Mouse (Mus musculus) embryo, embryonic 10 days (tissue): ENCODE data around the gene Pltp.

Experiments used
- DNase-seq: peaks from one replicate; pipeline ENCODE4 v3.0.0-alpha.2; 2015; ENCODE audit warnings: low spot score

Pltp gene

DNA sequence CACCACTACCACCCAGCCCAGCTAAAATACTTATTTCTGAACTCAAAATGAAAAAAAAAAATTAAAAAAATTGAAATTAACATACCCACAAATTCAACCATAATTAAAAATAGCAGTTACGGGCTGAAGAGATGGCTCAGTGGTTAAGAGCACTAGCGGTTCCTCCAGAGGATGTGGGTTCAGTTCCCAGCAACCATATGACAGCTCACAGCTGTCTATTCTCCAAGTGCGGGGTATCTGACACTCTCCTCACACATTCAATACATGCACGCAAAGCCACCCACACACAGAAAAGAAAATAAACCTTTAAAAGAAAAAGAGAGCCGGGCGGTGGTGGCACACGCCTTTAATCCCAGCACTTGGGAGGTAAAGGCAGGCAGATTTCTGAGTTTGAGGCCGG is 7.5 kb downstream of the Pltp start:
- DNase-seq = no peak

DNA sequence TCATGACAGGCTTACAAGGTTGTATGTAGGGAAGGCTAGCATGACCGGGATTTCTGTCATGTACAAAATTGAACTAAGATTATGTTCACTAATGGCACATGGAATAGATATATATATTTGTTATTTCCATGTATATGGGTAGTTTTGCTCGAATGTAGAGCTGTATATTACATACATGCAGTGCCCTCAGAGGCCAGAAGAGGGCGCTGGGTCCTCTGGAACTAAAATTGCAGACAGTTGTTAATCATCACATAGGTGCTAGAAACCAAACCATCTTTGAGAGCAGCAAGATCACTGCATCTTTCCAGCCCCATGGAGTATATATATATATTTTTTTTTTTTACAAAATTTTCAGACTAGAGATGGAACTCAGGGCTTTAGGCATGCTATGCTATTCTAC is 11.7 kb downstream of the Pltp start:
- DNase-seq = no peak

DNA sequence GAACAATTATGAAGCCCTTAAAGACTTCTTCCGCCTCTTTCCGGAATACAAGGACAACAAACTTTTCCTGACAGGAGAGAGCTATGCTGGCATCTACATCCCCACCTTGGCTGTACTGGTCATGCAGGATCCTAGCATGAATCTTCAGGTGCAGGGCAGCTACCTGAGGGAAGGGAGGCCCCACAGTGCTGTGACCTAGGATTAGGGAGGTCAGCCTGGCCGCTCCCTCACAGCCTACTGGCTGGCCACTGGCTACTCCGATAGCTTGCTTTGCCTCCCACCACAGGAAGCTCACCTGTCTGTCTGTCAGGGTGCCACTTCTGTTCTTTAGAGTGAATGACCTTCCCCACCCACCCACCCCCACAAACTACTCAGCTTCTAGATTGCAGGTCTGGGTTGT is 22.3 kb downstream of the Pltp start:
- DNase-seq = no peak

DNA sequence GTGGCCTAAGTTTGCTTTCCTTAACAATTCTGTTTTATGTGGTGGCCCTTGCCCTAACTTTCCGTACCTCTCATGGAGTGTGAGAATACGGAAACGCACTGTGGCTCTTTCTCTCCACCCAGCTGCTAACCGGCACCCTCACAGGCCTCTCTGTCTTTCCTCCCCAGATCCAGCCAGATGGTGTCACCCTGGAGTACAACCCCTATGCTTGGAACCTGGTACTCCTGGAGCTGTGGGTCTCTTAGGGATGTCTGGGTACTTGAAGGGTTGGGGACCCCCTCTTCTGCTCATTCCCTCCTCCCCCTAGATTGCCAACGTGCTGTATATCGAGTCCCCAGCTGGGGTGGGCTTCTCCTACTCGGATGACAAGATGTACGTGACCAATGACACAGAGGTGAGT is 23.0 kb downstream of the Pltp start:
- no peak for DNase-seq

DNA sequence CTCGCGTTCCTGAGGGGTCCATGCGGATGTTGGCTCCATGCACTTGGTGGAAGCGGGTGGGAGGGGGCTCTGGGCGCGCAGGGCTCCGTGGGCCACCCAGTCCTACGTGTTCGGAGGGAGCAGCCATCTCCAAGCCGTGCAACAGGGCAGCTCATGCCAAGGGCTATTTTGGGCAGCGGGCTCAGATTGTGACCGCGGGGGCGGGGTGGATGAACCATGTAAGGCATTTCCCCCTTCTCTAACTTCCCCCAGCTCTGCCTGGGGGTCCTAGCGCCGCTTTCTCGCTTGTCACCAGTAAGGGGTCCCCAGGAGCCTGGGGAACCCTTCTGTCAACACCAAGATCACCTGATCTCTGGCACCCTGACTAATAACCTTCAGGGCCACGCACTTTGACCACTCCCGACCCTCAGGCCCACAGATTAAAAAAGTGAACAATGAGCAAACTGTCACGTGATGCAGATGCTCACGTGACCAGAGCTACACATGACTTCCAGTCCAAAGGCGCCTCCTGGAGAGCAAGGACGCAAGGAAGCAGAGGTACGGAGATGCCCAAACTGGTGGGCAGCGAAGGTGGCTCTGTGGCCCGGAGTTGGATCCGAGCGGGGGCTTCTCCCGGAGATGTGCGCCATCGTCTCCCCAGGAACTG is 24.1 kb downstream of the Pltp start, which contains the start of gene Neurl2:
TSS of gene Neurl2 (minus strand) at position 143 of the 646 bp plus-strand sequence.
- DNase-seq = peak; percentile 98

DNA sequence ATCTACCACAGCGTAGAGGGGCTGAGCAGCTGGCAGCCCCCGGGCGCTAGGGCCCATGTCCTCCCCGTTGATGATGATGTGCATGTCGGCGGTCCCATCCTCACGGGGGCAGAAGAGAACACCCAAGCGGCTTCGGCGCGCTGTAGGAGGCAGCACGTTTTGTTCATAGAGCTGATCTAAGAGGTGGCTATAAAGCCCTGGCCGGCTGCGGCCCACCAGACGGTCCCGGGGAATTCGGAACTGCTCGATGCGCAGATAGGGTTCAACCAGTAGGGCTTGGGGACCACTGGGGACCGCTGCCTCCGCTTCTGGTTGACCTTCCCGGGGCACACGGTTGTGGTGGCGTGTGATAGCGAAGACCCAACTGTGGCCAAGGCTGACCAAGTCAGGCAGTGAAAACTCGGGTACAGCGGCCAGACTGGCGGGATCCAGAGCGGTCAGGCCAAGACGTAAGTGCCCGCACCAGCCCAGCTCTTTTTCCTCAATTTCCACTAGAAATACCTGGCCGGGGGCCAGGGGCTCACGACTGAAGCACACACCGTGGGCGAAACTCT is 24.7 kb downstream of the Pltp start, which contains the start of gene Ctsa:
TSS of gene Ctsa (plus strand) at position 126 of the 554 bp plus-strand sequence.
- DNase-seq = peak; percentile 88

DNA sequence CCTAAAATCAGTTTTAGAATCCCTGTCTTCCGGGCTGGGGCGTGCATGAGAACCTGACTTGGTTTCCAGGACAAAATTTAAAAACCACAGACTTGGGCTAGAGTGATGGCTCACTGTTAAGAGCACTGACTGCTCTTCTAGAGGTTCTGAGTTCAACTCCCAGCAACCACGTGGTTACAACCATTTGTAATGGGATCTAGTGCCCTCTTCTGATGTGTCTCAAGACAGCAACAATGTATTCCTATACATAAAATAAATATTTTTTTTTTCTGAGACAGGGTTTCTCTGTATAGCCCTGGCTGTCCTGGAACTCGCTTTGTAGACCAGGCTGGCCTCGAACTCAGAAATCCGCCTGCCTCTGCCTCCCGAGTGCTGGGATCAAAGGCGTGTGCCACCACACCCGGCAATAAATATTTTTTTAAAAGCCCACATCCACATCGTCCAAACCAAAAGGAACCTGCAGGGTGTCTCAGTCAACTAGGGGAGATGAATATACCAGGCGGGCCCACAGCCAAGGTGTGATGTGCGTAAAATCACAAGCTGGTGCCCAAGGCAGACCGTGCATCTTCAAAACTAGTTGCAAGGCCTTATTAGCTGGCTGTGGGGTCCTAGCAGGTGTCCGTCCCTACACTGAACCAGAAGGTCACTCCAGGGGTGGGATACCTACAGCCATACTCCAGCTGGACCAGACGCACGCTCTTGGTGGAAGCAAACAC is 25.3 kb downstream of the Pltp start:
- no peak for DNase-seq

DNA sequence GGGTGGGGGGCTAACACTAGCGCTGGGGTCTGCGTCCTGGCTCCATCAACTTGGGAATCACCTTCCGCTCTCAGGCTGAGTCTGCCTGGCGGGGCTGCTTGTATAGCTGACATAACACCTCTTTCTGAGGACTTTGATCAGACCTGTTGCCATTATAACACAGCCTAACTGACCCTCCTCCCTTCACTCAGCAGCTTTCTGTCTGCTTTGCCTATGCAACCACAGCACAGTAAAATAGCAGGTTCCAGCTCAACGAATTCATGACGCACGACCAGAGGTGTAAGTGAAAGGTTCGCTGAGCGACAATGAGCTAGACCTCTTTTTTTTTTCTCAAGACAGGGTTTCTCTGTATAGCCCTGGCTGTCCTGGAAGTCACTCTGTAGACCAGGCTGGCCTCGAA is 26.5 kb downstream of the Pltp start:
- no peak for DNase-seq

DNA sequence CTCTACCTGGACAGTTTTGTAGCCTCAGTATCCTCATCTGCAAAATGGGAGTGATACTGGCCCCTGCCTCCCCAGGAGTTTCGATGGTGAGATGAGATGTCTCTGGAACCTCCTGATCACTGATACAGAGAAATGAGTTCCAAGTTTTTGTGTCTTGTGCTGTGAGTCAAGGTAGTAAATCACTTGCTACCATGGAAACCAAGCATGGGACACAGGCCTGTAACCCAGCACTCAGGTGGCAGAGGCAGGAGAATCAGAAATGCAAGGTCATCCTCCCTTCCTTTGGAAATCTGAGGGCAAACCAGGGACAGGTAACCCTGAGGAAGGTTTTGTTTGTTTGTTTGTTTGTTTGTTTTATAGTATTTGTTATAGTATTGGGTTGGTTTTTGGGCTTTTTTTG is 28.4 kb downstream of the Pltp start:
- no peak for DNase-seq

DNA sequence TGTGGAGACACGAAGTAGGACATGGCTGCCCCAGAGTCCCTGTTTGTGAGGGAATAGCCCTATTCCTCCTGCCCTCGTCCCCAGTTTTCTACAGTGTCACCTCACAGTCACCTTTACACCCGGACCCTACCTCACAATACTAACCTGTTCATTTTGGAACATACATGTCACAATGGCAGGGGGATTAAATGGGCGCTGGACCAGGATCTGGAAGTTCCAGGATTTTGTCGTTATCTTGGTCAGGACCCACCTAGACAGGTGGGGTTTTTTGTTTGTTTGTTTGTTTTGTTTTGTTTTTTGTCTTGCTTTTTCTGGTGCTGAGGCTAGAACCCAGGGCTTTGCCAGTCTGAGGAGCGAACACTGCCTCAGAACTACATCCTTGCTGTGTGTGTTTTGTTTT is 29.1 kb downstream of the Pltp start, which contains the start of gene Spata25:
TSS of gene Spata25 (minus strand) at position 101 of the 400 bp plus-strand sequence.
- no peak for DNase-seq

DNA sequence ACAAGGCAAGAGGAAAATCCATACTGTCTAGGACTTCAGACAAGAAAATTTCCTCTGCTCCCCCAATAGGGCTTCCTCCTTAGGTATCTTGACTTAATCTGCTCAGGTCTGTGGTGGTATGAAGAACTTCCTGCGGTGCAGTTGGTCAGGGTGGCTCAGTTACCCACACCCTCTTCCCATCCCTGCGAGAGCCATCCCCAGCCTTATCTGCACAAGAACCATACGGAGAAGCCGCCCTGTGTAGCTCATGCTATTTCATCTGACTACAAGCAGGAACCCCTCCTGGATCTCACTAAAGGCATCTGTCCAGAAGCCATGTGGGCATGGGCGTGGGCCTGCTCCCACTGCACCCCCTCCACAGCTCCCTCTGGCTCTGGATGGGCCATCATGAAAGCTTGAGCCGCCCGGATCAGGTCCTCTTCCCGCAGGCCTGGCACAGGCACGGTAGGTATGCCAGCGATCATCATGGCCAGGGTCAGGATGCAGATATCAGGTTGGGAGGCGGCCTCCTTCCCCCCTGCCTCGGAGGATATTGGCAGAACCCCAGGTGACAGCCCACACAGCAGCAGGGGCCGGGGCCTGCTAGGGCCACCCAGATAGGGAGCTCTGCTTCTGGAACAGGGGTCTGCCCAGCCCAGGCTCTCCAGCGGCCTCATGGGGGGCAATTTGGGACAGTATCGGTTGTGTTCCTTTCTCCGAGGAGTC is 30.2 kb downstream of the Pltp start:
- no peak for DNase-seq

DNA sequence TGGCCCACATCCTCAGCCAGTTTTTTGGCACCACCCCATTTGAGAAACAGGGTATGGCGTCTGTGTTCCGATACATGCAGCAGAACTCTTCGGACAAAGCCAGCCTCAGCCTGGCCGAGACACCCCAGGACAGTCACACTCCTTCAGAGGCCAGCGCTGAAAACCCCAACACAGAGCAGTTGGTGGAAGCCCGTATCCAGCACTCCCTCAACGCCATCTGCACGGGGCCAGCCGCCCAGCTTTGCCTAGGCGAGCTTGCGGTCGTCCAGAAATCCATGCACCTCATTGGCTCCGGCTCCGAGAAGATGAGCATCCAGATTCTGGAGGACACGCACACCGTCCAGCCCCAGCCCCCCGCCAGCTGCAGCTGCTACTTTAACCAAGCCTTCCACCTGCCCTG is 32.0 kb downstream of the Pltp start:
- no peak for DNase-seq

DNA sequence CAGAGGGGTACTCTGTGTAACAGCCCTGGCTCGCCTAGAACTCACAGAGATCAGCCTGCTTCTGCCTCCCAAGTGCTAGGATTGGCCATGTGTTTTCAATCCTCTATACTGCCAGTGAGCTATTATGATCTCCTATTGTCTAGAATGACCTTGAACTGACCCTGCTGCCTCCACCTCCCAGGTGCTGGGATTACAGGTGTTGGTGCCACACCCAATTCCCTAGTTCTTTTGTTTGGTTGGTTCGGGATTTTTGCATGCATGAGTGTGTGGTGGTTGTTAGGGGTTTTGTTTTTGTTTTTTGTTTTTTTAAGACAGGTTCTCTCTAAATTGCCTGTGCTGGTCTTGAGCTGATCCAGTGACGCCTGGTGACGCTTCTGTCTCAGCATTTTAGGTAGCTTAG is 33.5 kb downstream of the Pltp start:
- DNase-seq = no peak

DNA sequence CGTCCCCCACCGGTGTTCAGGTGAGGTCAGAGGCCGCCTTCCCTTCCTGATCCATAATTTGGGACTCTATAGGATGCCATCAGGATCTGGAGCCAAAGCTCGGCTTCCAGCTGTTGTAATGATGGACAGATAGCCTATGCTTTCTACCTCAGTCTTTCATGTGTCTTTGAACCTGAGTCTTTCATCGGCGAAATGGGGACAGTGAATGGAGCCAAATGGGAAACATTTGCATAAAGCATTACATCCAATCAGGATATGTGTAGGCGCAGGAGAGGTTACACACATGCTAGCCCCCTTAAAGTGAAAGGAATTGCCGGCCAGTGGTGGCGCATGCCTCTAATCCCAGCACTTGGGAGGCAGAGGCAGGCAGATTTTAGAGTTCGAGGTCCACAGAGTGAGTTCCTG is 34.3 kb downstream of the Pltp start:
- peak; percentile 68 for DNase-seq

DNA sequence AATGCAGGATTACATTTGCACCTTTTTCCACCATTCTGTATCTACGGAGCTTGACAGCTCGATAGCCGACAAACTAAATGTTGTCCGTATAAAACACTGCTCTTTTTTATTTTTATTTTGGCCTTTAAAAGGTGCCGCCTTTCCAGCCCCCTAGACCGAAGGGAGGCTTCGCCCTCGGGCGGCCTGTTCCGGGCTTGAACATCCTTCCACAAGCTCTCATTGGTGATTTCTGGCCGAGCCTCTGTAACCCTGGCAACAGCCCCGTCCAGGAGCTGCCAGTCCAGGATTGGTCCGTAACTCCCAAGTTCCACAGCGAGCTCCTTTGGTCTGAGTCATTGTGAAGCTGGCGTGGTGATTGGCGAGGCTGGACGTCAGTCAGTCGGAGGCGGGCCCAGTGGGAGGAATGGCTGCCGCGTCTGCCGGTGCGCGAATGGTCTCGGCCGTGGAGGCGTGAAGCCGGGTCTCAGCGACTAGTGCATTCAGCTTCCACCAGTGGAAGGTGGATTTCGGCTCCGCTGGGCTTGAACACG is 34.8 kb downstream of the Pltp start, which contains the start of gene Zswim1:
TSS of gene Zswim1 (plus strand) at position 51 of the 530 bp plus-strand sequence.
- DNase-seq = peak; percentile 99

DNA sequence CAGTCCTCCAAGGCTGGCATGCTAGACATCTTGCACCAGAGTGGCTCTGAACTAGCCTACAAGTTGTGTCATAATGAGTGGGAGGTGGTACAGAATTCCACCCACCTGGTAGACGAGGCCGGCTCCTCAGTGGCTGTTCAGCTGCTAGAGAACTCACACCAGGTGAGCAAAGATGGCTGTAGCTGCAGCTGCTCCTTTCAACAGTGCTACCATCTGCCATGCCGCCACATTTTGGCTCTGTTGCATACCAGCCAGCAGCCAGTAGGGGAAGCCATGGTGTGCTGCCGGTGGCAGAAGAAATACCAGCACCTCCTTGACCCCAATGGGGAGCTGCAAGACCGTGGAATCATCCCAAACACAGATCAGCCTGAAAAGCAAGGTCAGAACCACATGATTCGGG is 36.5 kb downstream of the Pltp start:
- no peak for DNase-seq

DNA sequence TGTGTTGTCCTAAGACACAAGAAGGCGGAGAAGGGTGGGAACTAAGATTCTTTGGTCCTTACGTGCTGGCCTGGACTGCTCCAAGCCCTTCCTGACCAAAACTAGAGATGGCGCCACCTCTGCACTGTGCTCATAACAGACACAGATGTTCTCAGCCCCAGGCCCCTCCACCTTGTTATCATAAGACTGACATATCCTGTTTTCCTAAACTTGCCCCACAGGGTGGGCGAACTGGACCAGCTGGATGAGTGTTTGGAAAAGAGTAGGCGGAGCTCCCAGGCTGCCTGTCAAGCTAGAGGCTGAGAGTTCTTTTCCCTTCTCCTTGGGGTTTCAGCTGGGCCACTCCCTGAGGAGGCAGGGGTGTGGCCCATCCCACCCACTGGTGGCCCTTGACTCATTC is 39.8 kb downstream of the Pltp start:
- peak; percentile 68 for DNase-seq

DNA sequence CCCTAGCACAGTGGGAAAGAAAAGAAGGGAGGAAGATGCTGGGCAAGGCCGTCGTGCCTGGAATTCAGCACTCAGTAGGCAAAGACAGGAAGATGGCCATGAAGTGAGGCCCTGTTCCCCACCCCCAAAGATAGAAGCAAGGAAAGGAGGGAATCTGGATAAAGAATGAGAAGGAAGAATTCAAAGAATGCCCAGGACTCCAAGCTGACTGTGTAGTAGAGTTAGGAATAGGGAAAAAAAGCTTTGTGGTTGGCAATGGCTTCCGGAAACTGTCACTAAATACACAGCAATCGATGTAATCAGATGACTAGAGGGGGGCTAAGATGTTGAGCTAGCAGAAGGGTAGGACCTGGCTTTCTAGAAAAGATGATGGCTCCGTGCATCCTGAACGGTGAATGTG is 40.3 kb downstream of the Pltp start:
- no peak for DNase-seq

DNA sequence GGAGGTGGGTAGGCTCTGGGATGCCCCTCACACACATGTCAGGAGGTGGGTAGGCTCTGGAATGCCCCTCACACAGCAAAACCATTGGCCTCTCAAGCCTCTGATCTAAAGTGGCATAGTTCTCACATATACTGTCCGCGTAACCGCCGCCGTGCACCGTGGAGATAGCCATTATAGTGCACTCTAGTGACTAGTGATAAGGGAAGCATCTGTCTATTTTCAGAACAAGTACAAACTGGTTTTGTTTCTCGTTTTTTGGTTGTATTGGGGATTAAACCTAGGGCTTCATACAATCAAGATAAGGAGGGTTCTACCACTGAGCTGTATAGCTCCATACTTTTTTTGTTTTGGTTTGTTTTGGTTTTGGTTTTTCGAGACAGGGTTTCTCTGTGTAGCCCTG is 41.7 kb downstream of the Pltp start:
- no peak for DNase-seq

DNA sequence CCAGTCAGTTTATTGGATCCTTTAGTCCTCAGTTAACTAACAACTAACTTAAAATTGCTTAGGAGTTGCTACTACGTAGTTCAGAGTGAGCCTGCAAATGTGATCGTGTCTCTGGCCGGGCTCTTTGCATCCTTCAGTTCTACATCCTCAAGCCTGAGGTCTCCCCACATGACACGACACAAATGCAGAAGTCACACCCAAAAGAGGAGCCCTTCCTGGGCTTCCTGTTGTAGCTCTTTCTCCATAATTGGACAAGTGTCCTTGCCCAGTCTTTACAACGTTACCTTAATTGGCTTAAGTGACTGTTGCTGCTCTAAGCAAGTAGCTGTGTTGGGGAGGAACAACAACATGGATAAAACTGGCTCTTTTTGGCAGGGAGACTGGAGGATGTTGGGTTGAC is 42.2 kb downstream of the Pltp start:
- no peak for DNase-seq

DNA sequence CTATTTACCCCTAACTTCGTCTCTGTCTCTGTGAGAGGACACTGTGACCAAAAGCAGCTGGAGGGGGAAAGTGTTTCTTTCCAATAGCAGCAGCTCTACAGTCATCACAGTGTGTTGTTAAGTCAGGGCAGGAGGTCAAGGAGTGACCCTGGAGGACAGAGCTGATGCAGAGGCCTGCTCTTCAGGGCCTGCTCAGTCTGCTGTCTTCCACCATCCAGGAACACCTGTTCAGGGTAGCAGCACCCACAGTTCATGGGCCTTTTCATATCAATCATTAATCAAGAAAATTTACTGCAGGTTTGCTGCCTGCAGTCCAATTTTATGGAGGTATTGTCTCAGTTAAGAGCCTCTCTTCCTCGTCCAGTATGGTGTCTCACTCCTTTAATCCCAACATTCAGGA is 44.0 kb downstream of the Pltp start:
- no peak for DNase-seq

DNA sequence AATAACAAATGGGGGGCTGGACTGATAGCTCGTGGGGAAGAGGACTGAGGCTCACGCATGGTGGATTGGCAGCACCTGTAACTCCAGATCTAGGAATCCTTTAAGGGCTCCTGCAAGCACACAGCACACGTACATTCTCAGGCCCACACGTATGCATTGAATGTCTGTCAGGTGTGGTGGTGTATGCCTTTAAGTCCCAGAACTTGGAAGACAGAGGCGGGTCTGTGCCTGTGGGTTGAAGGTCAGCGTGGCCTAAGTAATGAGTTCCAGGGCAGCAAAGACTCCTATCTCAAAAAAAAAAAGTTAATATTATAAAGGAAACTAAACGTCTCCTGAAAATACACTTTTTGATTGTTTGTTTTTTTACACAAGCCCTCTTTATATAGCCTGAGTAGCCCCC is 50.9 kb downstream of the Pltp start:
- no peak for DNase-seq
